ENCODE assay signal across 8 mouse cellular contexts in genomic region chr9:63959129-63959932, GRCm38 (mm10).
DNase-seq lines count a peak whose midpoint lies in the region; ATAC-seq and TF ChIP-seq lines count a peak whose summit lies in the region.

No protein-coding gene starts in this region.

- no peaks in the 10 kb centered on the region for H3K27me3 ChIP-seq in kidney, embryonic 14.5 days (ENCODE audit: control insufficient read depth, insufficient read depth, low read length)
- H3K27me3 ChIP-seq in lung, postnatal 0 days (replicated peaks; ENCODE audit: insufficient read depth, low read length): no peaks in the 10 kb centered on the region

- no peak; the same call in 1 of the 2 replicates for TF ChIP-seq EP300 in lung, postnatal 0 days (IDR thresholded peaks at IDR 0.05)

- no peaks in the 10 kb centered on the region for H3K36me3 ChIP-seq in kidney, embryonic 14.5 days (ENCODE audit: control insufficient read depth, insufficient read depth, low read length)
- no peaks in the 10 kb centered on the region for H3K36me3 ChIP-seq in lung, postnatal 0 days (ENCODE audit: insufficient read depth, low read length)

- H3K9me3 ChIP-seq in kidney, embryonic 14.5 days (ENCODE audit: control insufficient read depth, low read length): no peaks in the 10 kb centered on the region
- H3K9me3 ChIP-seq in lung, postnatal 0 days (ENCODE audit: low read length): no peaks in the 10 kb centered on the region

- peak; percentile 58 for ATAC-seq in kidney, embryonic 14.5 days (ENCODE audit: low FRiP score, low TSS enrichment)
- ATAC-seq in lung, postnatal 0 days: peak; percentile 52

- peak overlapping the region; percentile 58 for H3K9ac ChIP-seq in kidney, embryonic 14.5 days (ENCODE audit: low read depth, low read length)
- H3K9ac ChIP-seq in lung, postnatal 0 days (replicated peaks; ENCODE audit: low read depth): 0 out of 2 replicates have a peak overlapping the region, but pooled peaks have one; percentile 1

- peak; percentile 29; the same call in 1 of the 2 replicates for TF ChIP-seq POLR2A in brain, embryonic 14.5 days (IDR thresholded peaks at IDR 0.05; ENCODE audit: borderline replicate concordance, extremely low read depth, insufficient read depth, insufficient read length, poor library complexity, severe bottlenecking)

- H3K4me2 ChIP-seq in kidney, embryonic 14.5 days (replicated peaks; ENCODE audit: low read depth, low read length): peak overlapping the region; percentile 24; the same call in 1 of the 2 replicates
- no peak overlapping the region; the same call in 1 of the 2 replicates for H3K4me2 ChIP-seq in lung, postnatal 0 days (replicated peaks; ENCODE audit: low read depth, low read length)

- DNase-seq in adrenal gland, adult 18-20 months (ENCODE audit: low spot score in 2 of 2): peak; percentile 53 to 56
- DNase-seq in adrenal gland, postnatal 4 days (ENCODE audit: low spot score in 2 of 2): no peak
- peak; percentile 91 for DNase-seq in brain, embryonic 14.5 days (ENCODE audit: low read depth)
- DNase-seq in heart, adult 9 months (ENCODE audit: low spot score in 2 of 2): peak; percentile 50 to 59
- DNase-seq in lung, postnatal 0 days (ENCODE audit: low spot score): peak; percentile 88
- peak; percentile 47 for DNase-seq in skeletal muscle tissue, adult 2 months (ENCODE audit: low read depth, low spot score)
- no peak for DNase-seq in thymus, adult 18-20 months

- peak overlapping the region; percentile 97 for H3K27ac ChIP-seq in kidney, embryonic 14.5 days (ENCODE audit: low read depth, low read length)
- peak overlapping the region; percentile 72 for H3K27ac ChIP-seq in lung, postnatal 0 days (ENCODE audit: low read length)

- H3K4me1 ChIP-seq in kidney, embryonic 14.5 days (ENCODE audit: control insufficient read depth, insufficient read depth, low read length): peaks cover 79% of the 10 kb centered on the region
- peaks cover 26% of the 10 kb centered on the region for H3K4me1 ChIP-seq in lung, postnatal 0 days (ENCODE audit: insufficient read depth, low read depth, low read length)

- TF ChIP-seq CTCF in brain, embryonic 14.5 days (IDR thresholded peaks at IDR 0.05; ENCODE audit: borderline replicate concordance, extremely low read depth, insufficient read depth, insufficient read length): peak; percentile 84
- peak; percentile 95 for TF ChIP-seq CTCF in lung, postnatal 0 days (IDR thresholded peaks at IDR 0.05)

- WGBS in kidney, embryonic 14.5 days: 30% methylated on average over 17 of the region's 17 CpGs
- WGBS in lung, postnatal 0 days: 33% methylated on average over 17 of the region's 17 CpGs

- H3K4me3 ChIP-seq in kidney, embryonic 14.5 days (ENCODE audit: low read length): no peak overlapping the region
- no peak overlapping the region for H3K4me3 ChIP-seq in lung, postnatal 0 days (ENCODE audit: low read depth, low read length)

Comparison
In these comparisons a context has a peak if more than half of its experiments do, and no peak if none do; other contexts are left out.
1. DNase-seq: peak in adrenal gland, adult 18-20 months (2 of 2), brain, embryonic 14.5 days (single experiment), heart, adult 9 months (2 of 2), lung, postnatal 0 days (single experiment) and skeletal muscle tissue, adult 2 months (single experiment); none in adrenal gland, postnatal 4 days (0 of 2) and thymus, adult 18-20 months (0 of 2).